Mouse (Mus musculus) G1E (cell line): ENCODE results near the gene Ect2.

Experiments
- CTCF ChIP-seq: IDR thresholded peaks from 2 replicates; pipeline ENCODE4 v1.5.1; 2012; ENCODE audit warnings: low read depth, low read length, inconsistent platforms, mixed read lengths
- GATA1 ChIP-seq: IDR thresholded peaks from 2 replicates; pipeline ENCODE4 v1.6.1; 2012; ENCODE audit warnings: borderline replicate concordance, low read length, inconsistent platforms, mixed read lengths
- POLR2AphosphoS5 ChIP-seq: IDR thresholded peaks from 2 replicates; pipeline ENCODE4 v1.6.1; 2012; ENCODE audit warnings: low read depth, low read length, inconsistent platforms; ENCODE audit not compliant: insufficient replicate concordance
- TAL1 ChIP-seq: conservative IDR thresholded peaks from 2 replicates; pipeline ENCODE4 v1.6.1; 2012; ENCODE audit warnings: low read depth, low read length, inconsistent platforms, mixed read lengths

DNA sequence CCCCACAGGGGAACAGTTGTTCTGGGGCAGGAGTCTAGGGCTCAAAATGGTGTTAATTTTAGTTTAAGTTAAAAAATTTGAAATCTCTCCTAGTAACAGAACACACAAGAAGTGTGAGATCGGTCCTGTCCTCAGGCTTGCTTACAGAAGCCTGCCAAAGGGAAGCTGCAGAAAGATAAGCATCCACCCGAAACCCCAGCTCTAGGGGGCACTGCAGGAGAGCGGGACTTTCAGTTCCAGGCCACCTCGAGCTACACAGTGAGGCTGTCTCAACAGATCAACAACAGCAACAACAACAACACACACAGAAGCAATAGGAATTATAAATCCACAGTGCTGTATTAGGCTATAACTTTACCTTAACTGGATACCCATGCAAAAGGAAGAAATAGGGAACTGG lies 35.5 kb downstream of the Ect2 start:
- TF ChIP-seq CTCF (no peak), GATA1 (no peak), TAL1 (no peak), POLR2AphosphoS5 (no peak)
